Mouse (Mus musculus): ENCODE data around the gene Cldn15.
"Not testable (repeated sequence)": the region's sequence is repeated elsewhere in the genome, so short reads cannot be mapped to it uniquely, and the experiment has no call there.

The Cldn15 gene

GRCm38 (mm10) chr5:136949551-136950336, 16.7 kb upstream of the Cldn15 start:
- DNase-seq (ENCODE audit: low spot score in 2 of 2), result not testable (repeated sequence)

GRCm38 (mm10) chr5:136950521-136950920, 15.9 kb upstream of the Cldn15 start:
- DNase-seq (ENCODE audit: low spot score in 2 of 2), result no peak

GRCm38 (mm10) chr5:136952153-136952552, 14.3 kb upstream of the Cldn15 start:
- no peak for DNase-seq (ENCODE audit: low spot score in 2 of 2)

GRCm38 (mm10) chr5:136953015-136953414, 13.4 kb upstream of the Cldn15 start, which contains the start of gene Fis1:
TSS of gene Fis1 (plus strand) at chr5:136953275.
- DNase-seq (ENCODE audit: low spot score in 2 of 2), result peak; percentile 97

GRCm38 (mm10) chr5:136953440-136953951, 12.9 kb upstream of the Cldn15 start:
- DNase-seq (ENCODE audit: low spot score in 2 of 2), result peak; percentile 36 to 58

GRCm38 (mm10) chr5:136955622-136956021, 10.8 kb upstream of the Cldn15 start:
- DNase-seq (ENCODE audit: low spot score in 2 of 2), result no peak

GRCm38 (mm10) chr5:136957250-136957649, 9.2 kb upstream of the Cldn15 start:
- DNase-seq (ENCODE audit: low spot score in 2 of 2), result no peak

GRCm38 (mm10) chr5:136958991-136959605, 7.3 kb upstream of the Cldn15 start:
- no peak for DNase-seq (ENCODE audit: low spot score in 2 of 2)

- DNase-seq (ENCODE audit: low spot score in 2 of 2), result no peak
Measured at GRCm38 (mm10) chr5:136960053-136960452, 6.4 kb upstream of the Cldn15 start.

- no peak for DNase-seq (ENCODE audit: low spot score in 2 of 2)
Measured at GRCm38 (mm10) chr5:136961334-136961982, 5.0 kb upstream of the Cldn15 start.

- DNase-seq (ENCODE audit: low spot score in 2 of 2), result peak; percentile 91 to 95
Measured at GRCm38 (mm10) chr5:136961983-136962461, 4.4 kb upstream of the Cldn15 start.

GRCm38 (mm10) chr5:136962501-136962900, 3.9 kb upstream of the Cldn15 start:
- DNase-seq (ENCODE audit: low spot score in 2 of 2), result peak; percentile 79 to 82

- DNase-seq (ENCODE audit: low spot score in 2 of 2), result no peak
Measured at GRCm38 (mm10) chr5:136962966-136963540, 3.4 kb upstream of the Cldn15 start.

GRCm38 (mm10) chr5:136965210-136965609, 1.2 kb upstream of the Cldn15 start:
- DNase-seq (ENCODE audit: low spot score in 2 of 2), result no peak

- DNase-seq (ENCODE audit: low spot score in 2 of 2), result no peak
Measured at GRCm38 (mm10) chr5:136965686-136966085, 730 bp upstream of the Cldn15 start.

- no peak for DNase-seq (ENCODE audit: low spot score in 2 of 2)
Measured at GRCm38 (mm10) chr5:136966861-136967455, 542 bp downstream of the Cldn15 start.

GRCm38 (mm10) chr5:136967592-136967991, 1.2 kb downstream of the Cldn15 start:
- DNase-seq (ENCODE audit: low spot score in 2 of 2), result peak; percentile 91 to 92

GRCm38 (mm10) chr5:136970703-136971102, 4.3 kb downstream of the Cldn15 start:
- DNase-seq (ENCODE audit: low spot score in 2 of 2), result peak; percentile 57 to 66

- no peak for DNase-seq (ENCODE audit: low spot score in 2 of 2)
Measured at GRCm38 (mm10) chr5:136973670-136974069, 7.3 kb downstream of the Cldn15 start.

GRCm38 (mm10) chr5:136977769-136978168, 11.4 kb downstream of the Cldn15 start:
- DNase-seq (ENCODE audit: low spot score in 2 of 2), result no peak

GRCm38 (mm10) chr5:136979762-136980161, 13.3 kb downstream of the Cldn15 start:
- DNase-seq (ENCODE audit: low spot score in 2 of 2), result no peak
